Mouse (Mus musculus) heart, embryonic 14.5 days (tissue): ENCODE measurements around the gene Slc16a2. TPM values are rescaled to one million over a fixed set of nuclear protein-coding genes. Genes with fewer than 3 reads are reported as not detected.
A peak's percentile ranks its signal among the peaks of the same experiment; 100 is the strongest.

ENCODE experiments used
- ATAC-seq: fragments of 200-750 bp; cut with Nextera tagmentation; 2 replicates; pipeline ENCODE4 v1.8.0; 2017; ENCODE audit warnings: low read depth, moderate TSS enrichment; ENCODE audit not compliant: insufficient number of reproducible peaks, insufficient read depth, low FRiP score
- H3K27ac ChIP-seq, 2 experiments: fragments of 200-500 bp in 1 of 2; fragments of 300-500 bp in 1 of 2; sonication (generic) in 1 of 2; replicated peaks in 1 of 2; 2 replicates each; pipeline ENCODE4 v1.5.1; 2012 to 2014; ENCODE audit warnings: low read depth in 2 of 2, low read length in 2 of 2, control low read depth in 1 of 2, mild to moderate bottlenecking in 1 of 2, mixed read lengths in 1 of 2; ENCODE audit not compliant: control insufficient read depth in 1 of 2, insufficient read depth in 1 of 2
- H3K27me3 ChIP-seq: fragments of 300-500 bp; sonication (generic); 2 replicates; pipeline ENCODE4 v1.6.1; 2014; ENCODE audit warnings: mild to moderate bottlenecking, low read length, control low read depth; ENCODE audit not compliant: control insufficient read depth, insufficient read depth
- H3K36me3 ChIP-seq: fragments of 300-500 bp; sonication (generic); 2 replicates; pipeline ENCODE4 v1.6.1; 2014; ENCODE audit warnings: mild to moderate bottlenecking, control low read depth, low read length, mixed read lengths; ENCODE audit not compliant: control insufficient read depth, insufficient read depth
- H3K4me1 ChIP-seq, 2 experiments: fragments of 200-500 bp in 1 of 2; fragments of 300-500 bp in 1 of 2; sonication (generic) in 1 of 2; 2 replicates each; pipeline ENCODE4 v1.6.1; 2012 to 2014; ENCODE audit warnings: low read length in 2 of 2, control low read depth in 1 of 2, mixed read lengths in 1 of 2; ENCODE audit not compliant: control insufficient read depth in 2 of 2, insufficient read depth in 2 of 2
- H3K4me2 ChIP-seq: fragments of 300-500 bp; sonication (generic); 2 replicates; pipeline ENCODE4 v1.6.1; 2014; ENCODE audit warnings: mild to moderate bottlenecking, low read length
- H3K4me3 ChIP-seq, 2 experiments: fragments of 200-500 bp in 1 of 2; fragments of 300-500 bp in 1 of 2; sonication (generic) in 1 of 2; 2 replicates each; pipeline ENCODE4 v1.5.1; 2012 to 2014; ENCODE audit warnings: low read length in 2 of 2, mild to moderate bottlenecking in 2 of 2, control low read depth in 1 of 2, low read depth in 1 of 2, moderate library complexity in 1 of 2; ENCODE audit not compliant: control insufficient read depth in 1 of 2, insufficient read depth in 1 of 2
- H3K9ac ChIP-seq: fragments of 300-500 bp; sonication (generic); 2 replicates; pipeline ENCODE4 v1.6.1; 2014; ENCODE audit warnings: mild to moderate bottlenecking, low read length
- H3K9me3 ChIP-seq: fragments of 300-500 bp; sonication (generic); 2 replicates; pipeline ENCODE4 v1.6.1; 2016; ENCODE audit warnings: low read length, control low read depth; ENCODE audit not compliant: control insufficient read depth
- WGBS: fragments of 180-500 bp; shearing (Covaris S2); extraction: QIAGEN DNeasy Blood & Tissue Kit; methylation state at CpG from one replicate; pipeline ENCODE4 v1.1.7; 2014; 5-methylcytosine and 5-hydroxymethylcytosine counted together
- polyA plus RNA-seq: library from polyadenylated mRNA; unstranded; fragments of >200 nt; fragmentation: Nextera tagmentation; extraction: Ambion mirVana; gene quantifications from 2 replicates; pipeline ENCODE4 v1.2.1, GENCODE M21; 2014

Gene Slc16a2
- polyA plus RNA-seq, 1 experiment from 2014 or later = 25.9 TPM

DNA sequence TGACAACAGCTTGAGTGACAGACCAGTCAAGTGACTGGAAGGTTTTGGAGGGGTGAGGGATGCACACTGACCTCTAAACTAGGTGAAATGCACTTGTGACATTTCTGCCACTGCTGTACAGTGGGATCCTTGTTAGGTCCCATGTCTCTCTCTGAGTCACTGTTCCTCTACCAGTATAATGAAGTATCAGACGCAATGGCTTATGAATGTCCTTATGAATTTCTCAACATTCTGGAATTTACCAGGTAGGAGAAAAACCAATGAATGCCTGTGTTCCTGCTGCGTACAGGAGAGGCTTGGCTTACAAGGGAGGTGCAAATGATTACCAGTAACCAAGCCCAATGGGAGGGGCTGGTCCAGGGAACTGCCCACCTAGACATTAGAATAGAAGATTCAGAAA, 30.5 kb downstream of the Slc16a2 start:
- H3K27ac ChIP-seq = no peak overlapping the region
- H3K36me3 ChIP-seq = no peaks in the 10 kb centered on the region
- peaks cover 39% of the 10 kb centered on the region for H3K27me3 ChIP-seq
- H3K9me3 ChIP-seq = no peaks in the 10 kb centered on the region
- no peak overlapping the region for H3K4me2 ChIP-seq
- no peak overlapping the region for H3K4me3 ChIP-seq
- H3K9ac ChIP-seq = no peak overlapping the region
- no peak for ATAC-seq
- no peaks in the 10 kb centered on the region for H3K4me1 ChIP-seq
- 81% methylated on average over 2 of the region's 2 CpGs for WGBS

DNA sequence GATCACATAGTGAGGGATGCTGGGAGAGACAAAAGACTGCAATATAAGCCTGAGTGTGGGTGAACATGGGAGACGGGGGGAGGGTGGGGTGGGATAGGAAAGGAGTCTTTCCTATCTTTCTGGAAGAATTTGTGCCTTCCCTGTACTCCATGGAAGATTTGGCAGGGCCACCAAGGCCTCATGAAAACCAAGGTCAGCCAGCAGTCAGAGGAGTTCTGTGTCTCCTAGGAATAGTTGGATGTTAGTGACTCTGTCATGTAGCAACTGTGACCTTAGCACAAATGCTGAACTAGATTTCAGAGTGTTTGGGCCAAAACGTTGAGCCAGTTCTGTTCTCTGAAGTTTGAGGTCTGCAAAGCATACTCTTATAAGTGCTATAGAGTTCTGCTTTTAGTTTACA, 36.1 kb downstream of the Slc16a2 start:
- peaks cover 32% of the 10 kb centered on the region for H3K27me3 ChIP-seq
- H3K36me3 ChIP-seq = no peaks in the 10 kb centered on the region
- H3K4me3 ChIP-seq = no peak overlapping the region
- no peaks in the 10 kb centered on the region for H3K9me3 ChIP-seq
- ATAC-seq = no peak
- no peaks in the 10 kb centered on the region for H3K4me1 ChIP-seq
- 49% methylated on average over 2 of the region's 2 CpGs for WGBS
- H3K27ac ChIP-seq = no peak overlapping the region
- no peak overlapping the region for H3K9ac ChIP-seq
- no peak overlapping the region for H3K4me2 ChIP-seq

DNA sequence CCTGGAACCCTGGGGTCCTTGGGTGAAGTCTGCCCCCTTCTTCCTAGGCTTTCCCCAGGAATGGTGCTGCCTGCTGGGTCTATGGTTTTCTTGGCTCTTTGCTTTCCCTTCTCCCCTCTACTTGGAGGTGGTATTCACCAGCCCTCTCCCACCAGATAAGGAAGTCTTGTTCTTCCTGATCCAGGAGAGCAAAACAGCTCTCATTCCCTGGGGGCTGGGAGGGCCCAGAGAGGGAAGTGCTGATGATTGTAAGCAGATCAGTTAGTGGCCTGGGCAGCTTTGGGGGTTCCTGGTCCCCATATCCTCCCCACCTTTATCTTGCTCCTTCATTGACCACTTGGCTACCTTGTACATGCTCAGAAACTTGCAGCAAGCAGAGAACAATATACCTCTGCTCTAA, 45.4 kb downstream of the Slc16a2 start:
- Histone ChIP-seq H3K4me1 (no peaks in the 10 kb centered on the region), H3K9ac (no peak overlapping the region), H3K4me3 (no peak overlapping the region), H3K27ac (no peak overlapping the region), H3K27me3 (peaks cover 33% of the 10 kb centered on the region), H3K4me2 (no peak overlapping the region), H3K36me3 (no peaks in the 10 kb centered on the region), H3K9me3 (no peaks in the 10 kb centered on the region)
- ATAC-seq = no peak

DNA sequence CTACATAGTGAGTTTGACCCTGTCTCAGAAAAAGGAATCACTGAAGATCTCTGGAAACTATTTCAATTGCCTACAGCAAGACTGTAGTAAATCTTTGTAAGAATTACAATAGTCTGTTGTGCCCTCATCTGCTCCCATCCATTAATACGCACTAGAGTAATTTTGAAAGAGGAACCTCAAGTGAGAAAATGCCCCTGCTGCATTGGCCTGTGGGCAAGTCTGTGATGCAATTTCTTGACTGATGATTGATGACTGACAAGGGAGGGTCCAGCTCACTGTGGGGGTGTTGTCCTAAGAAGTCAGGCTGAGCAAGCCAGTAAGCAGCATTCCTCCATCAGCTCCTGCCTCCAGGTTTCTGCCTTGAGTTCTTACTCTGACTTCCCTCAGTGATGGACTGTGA, 75.6 kb downstream of the Slc16a2 start:
- Histone ChIP-seq H3K27me3 (peaks cover 38% of the 10 kb centered on the region), H3K4me1 (peaks cover 0 to 9% of the 10 kb centered on the region in 2 experiments; a peak in 2 of 4 replicates), H3K9ac (no peak overlapping the region), H3K4me3 (no peak overlapping the region), H3K27ac (no peak overlapping the region), H3K36me3 (no peaks in the 10 kb centered on the region), H3K9me3 (no peaks in the 10 kb centered on the region), H3K4me2 (no peak overlapping the region)
- ATAC-seq = no peak
- 95% methylated on average over 1 of the region's 1 CpGs for WGBS

DNA sequence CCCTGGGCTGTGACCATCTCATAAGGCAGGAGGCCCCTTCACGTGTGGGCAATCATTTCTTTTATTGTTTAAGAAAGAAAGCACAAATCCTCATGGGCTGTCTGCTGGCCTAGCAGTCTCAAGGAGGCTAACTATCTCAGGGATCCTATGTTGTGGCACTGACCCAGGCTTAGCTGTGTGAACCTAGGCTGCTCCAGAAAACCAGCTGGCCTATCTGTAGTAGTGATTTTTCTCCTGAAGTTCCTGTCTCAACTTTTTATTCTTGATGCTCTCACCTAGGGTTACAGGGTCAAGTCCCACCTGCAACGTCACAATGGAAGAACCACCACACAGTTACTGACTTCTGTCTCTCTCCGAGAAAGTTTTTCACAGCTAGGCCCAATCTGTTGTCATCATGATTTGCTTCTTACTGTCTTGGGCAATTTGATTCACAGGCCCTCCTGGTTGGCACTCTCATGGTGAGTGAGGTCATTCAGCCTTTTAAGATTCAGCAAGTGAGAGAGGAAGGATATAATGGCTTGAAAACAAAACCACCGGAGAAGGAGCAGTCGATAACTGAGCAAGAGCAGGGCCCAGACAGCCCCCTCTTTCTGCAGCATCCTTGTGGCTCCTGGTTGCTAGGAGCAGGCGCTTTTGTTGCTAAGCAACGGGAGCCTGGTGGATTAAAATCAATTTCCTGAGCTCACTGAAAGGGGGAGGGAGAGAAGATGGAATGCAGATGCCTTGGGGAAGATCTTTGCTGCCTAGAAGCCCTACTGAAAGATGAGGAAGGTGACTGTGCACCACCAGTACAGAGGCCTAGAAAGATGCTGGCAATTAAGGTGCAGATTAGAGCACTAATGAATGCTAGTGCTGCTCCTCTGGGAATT, 77.4 kb downstream of the Slc16a2 start:
- Histone ChIP-seq H3K36me3 (no peaks in the 10 kb centered on the region), H3K4me2 (no peak overlapping the region), H3K9me3 (no peaks in the 10 kb centered on the region), H3K27ac (no peak overlapping the region), H3K4me1 (peaks cover 0 to 12% of the 10 kb centered on the region in 2 experiments; a peak in 2 of 4 replicates), H3K4me3 (no peak overlapping the region), H3K9ac (no peak overlapping the region), H3K27me3 (peaks cover 46% of the 10 kb centered on the region)
- no peak for ATAC-seq
- WGBS = 62% methylated on average over 7 of the region's 7 CpGs

DNA sequence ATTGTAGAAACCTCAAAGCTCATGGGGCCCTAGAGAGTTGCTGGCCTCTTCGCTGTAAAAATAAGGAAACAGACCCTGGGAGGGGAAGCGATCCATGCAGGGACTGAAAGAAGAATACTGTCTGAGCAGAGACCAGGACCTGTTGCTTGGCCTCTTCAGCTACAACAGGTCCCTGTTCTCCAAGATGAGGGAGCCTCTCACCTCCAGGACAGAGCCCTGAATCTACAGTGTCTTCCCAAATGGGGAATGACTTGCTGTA, 79.8 kb downstream of the Slc16a2 start:
- H3K36me3 ChIP-seq = no peaks in the 10 kb centered on the region
- H3K4me1 ChIP-seq = peaks cover 0 to 12% of the 10 kb centered on the region in 2 experiments; a peak in 2 of 4 replicates
- H3K27me3 ChIP-seq = peaks cover 55% of the 10 kb centered on the region
- WGBS = 59% methylated on average over 2 of the region's 2 CpGs
- no peaks in the 10 kb centered on the region for H3K9me3 ChIP-seq
- no peak overlapping the region for H3K9ac ChIP-seq
- 0 out of 2 replicates have a peak, but pooled peaks have one; percentile 26 for ATAC-seq
- no peak overlapping the region for H3K4me3 ChIP-seq
- no peak overlapping the region for H3K4me2 ChIP-seq
- peak overlapping the region; percentile 52 to 55; a peak in 3 of 4 replicates for H3K27ac ChIP-seq

DNA sequence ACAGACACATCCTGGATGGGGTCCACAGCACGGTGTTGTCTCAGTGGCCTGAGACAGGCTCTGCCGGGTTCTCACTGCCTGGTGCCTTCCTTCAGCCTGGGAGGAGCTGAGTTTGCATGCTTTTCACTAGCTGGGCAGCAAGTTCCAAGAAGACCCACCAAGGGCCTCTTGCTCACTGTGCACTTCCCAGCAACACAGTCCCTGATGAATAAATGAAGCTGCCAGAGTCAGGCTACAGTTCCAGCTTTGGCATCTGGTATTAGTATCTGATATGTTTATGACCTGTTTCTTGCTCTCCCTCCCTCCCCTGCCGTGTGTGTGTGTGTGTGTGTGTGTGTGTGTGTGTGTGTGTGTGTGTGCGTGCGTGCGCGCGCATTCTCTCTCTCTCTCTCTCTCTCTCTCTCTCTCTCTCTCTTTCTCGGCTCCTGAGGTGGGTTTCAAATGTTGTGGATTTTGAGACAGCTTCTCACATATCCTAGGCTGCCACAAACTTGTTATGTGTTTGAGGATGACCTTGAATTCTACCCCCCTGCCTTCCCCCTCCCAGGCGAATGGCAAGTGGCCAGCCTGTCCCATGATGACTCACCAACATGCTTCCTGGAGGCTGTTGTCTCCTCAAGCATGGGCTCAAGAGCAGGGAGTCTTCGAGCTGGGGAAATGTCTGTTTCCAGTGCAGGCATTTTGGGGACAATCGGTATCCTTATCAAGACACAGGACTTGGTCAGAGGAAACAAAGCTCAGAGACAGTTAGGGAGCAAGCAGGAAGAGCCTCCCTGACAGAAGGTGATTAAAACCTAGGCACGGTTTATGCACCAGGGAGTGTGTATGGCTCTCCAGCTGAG, 80.3 kb downstream of the Slc16a2 start:
- H3K27me3 ChIP-seq = peaks cover 55% of the 10 kb centered on the region
- no peak overlapping the region for H3K4me2 ChIP-seq
- no peak overlapping the region for H3K4me3 ChIP-seq
- peak overlapping the region; percentile 52 to 55; a peak in 3 of 4 replicates for H3K27ac ChIP-seq
- peak; percentile 47 for ATAC-seq
- no peak overlapping the region for H3K9ac ChIP-seq
- H3K36me3 ChIP-seq = no peaks in the 10 kb centered on the region
- 33% methylated on average over 7 of the region's 13 CpGs for WGBS
- H3K9me3 ChIP-seq = no peaks in the 10 kb centered on the region
- peaks cover 0 to 12% of the 10 kb centered on the region in 2 experiments; a peak in 2 of 4 replicates for H3K4me1 ChIP-seq
